Mouse (Mus musculus) heart, embryonic 11.5 days (tissue): ENCODE results near the gene Rhox3f. TPM values are rescaled to one million over a fixed set of nuclear protein-coding genes. Genes with fewer than 3 reads are reported as not detected.
"Not testable (repeated sequence)": the region's sequence is repeated elsewhere in the genome, so short reads cannot be mapped to it uniquely, and the experiment has no call there.

Experiments used
- ATAC-seq: fragments of 200-750 bp; cut with Nextera tagmentation; replicated peaks from 2 replicates; pipeline ENCODE4 v1.8.0; 2017; ENCODE audit warnings: moderate library complexity; ENCODE audit not compliant: insufficient number of reproducible peaks, low FRiP score, low TSS enrichment
- H3K27ac ChIP-seq: fragments of 300-500 bp; sonication (generic); 2 replicates; pipeline ENCODE4 v1.5.1; 2014; ENCODE audit warnings: mild to moderate bottlenecking, low read depth, low read length
- H3K27me3 ChIP-seq: fragments of 300-500 bp; sonication (generic); 2 replicates; pipeline ENCODE4 v1.6.1; 2014; ENCODE audit warnings: mild to moderate bottlenecking, low read length, mixed read lengths; ENCODE audit not compliant: control insufficient read depth, insufficient read depth
- H3K36me3 ChIP-seq: fragments of 300-500 bp; sonication (generic); 2 replicates; pipeline ENCODE4 v1.6.1; 2014; ENCODE audit warnings: mild to moderate bottlenecking, low read length, moderate library complexity, mixed read lengths; ENCODE audit not compliant: control insufficient read depth, insufficient read depth
- H3K4me1 ChIP-seq: fragments of 300-500 bp; sonication (generic); 2 replicates; pipeline ENCODE4 v1.6.1; 2014; ENCODE audit warnings: low read length; ENCODE audit not compliant: control insufficient read depth, insufficient read depth
- H3K4me2 ChIP-seq: fragments of 300-500 bp; sonication (generic); 2 replicates; pipeline ENCODE4 v1.6.1; 2014; ENCODE audit warnings: mild to moderate bottlenecking, moderate library complexity
- H3K4me3 ChIP-seq: fragments of 300-500 bp; sonication (generic); 2 replicates; pipeline ENCODE4 v1.5.1; 2014; ENCODE audit warnings: low read depth, low read length
- H3K9ac ChIP-seq: fragments of 300-500 bp; sonication (generic); 2 replicates; pipeline ENCODE4 v1.6.1; 2014; ENCODE audit warnings: mild to moderate bottlenecking, low read depth, low read length, moderate library complexity
- H3K9me3 ChIP-seq: fragments of 300-500 bp; sonication (generic); replicated peaks from 2 replicates; pipeline ENCODE4 v1.6.1; 2016; ENCODE audit warnings: low read length; ENCODE audit not compliant: control insufficient read depth
- WGBS: fragments of 180-500 bp; shearing (Covaris S2); extraction: QIAGEN DNeasy Blood & Tissue Kit; methylation state at CpG from one replicate; pipeline ENCODE4 v1.1.7; 2014; ENCODE audit not compliant: insufficient replicate concordance; 5-methylcytosine and 5-hydroxymethylcytosine counted together
- polyA plus RNA-seq: library from polyadenylated mRNA; unstranded; fragments of >200 nt; fragmentation: Nextera tagmentation; extraction: Ambion mirVana; gene quantifications from 2 replicates; pipeline ENCODE4 v1.2.1, GENCODE M21; 2014

The Rhox3f gene
- polyA plus RNA-seq: not detected in 2 replicates

DNA sequence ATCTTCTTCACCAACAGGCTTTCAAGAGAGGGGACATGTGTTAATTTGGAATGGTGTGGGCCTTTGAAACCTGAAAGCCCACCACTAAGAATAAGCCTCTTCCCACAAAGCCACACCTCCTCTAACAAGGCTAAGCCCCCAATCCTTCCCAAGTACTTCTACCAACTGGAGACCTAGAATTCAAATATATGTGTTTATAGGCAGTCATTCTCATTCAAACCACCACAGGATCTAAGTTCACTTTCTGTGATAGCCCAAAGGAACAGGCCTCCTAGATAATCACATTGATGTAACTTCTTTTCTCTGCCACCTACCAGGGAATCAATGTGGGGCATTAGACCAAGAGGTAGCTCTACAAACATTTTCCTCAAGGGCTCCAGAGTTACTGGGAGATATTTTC is at the start of gene Rhox3f:
Gene Rhox3f (plus strand): TSS at position 301 of the 400 bp plus-strand sequence.
- H3K9ac ChIP-seq, H3K36me3 ChIP-seq, H3K4me1 ChIP-seq, H3K9me3 ChIP-seq, H3K4me2 ChIP-seq, H3K27ac ChIP-seq, H3K27me3 ChIP-seq, H3K4me3 ChIP-seq, ATAC-seq: not testable (repeated sequence)

DNA sequence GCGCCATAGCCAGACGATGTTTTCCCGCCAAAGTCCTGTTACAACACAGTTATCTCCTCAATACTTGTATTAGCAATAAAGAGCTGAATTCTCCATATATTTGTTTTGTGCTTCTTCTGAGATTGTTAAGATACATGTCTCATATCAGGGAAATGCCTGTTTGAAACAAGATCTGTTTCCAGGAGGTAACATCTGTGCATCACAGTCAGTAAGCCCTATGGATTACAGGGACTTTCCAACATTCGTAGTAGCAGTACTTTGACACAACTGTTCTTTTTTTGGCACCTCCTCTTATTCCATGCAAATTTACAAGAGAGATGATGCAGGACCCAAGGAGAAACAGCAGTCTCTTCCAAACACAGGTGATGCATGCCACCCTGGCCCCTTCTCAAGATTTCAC is 39.1 kb upstream of the Rhox3f start, which contains the start of gene Rhox3e:
Gene Rhox3e (plus strand): TSS at position 301 of the 400 bp plus-strand sequence.
- H3K27ac ChIP-seq, H3K9ac ChIP-seq, H3K27me3 ChIP-seq, ATAC-seq, H3K36me3 ChIP-seq, H3K4me1 ChIP-seq, H3K4me2 ChIP-seq, H3K4me3 ChIP-seq, H3K9me3 ChIP-seq: not testable (repeated sequence)
- no CpG with 5 or more reads among the region's 4 CpGs for WGBS

DNA sequence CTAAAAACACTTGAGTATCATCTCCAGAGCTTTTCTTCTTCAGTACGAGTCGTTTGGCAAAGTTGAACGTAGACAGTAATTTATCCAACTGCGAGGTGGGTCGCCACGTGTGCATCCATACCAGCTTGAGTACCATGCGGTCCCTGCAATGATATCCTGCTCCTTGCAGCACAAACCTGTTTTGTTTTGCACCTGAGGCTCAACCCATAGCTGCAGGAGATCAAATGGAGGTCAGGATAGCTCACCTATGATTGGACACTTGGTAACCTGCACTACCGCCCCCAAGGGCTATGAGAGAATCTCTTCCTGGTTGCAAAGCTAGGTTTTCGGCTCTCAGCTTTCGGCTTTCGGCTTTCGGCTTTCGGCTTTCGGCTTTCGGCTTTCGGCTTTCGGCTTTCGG is 23.7 kb upstream of the Rhox3f start, which contains the start of gene Rhox4e:
Gene Rhox4e (plus strand): TSS at position 301 of the 400 bp plus-strand sequence.
- H3K9me3 ChIP-seq, H3K27ac ChIP-seq, H3K4me2 ChIP-seq, H3K4me1 ChIP-seq, H3K9ac ChIP-seq, ATAC-seq, H3K36me3 ChIP-seq, H3K27me3 ChIP-seq, H3K4me3 ChIP-seq: not testable (repeated sequence)
- 79% methylated on average over 10 of the region's 18 CpGs for WGBS

DNA sequence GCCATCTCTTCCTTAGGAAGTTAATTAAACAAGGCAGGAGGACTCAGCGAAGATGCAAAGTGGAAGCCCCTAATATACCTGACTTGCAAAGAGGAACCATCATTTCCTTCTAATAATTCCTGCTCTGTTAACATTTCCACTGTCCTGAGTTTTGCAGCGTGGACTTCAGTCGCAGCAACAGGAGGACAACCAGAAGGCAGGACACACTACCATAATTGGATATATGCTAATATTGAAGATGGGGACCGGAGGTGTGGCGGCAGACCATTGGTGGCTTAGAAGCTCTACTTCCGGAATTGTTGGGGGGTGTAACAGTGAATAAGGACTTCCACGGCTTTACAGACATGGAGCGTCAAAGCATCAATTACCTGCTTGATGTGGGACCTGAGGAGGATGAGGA is 9.7 kb upstream of the Rhox3f start, which contains the start of gene Rhox2f:
Gene Rhox2f (plus strand): TSS at position 301 of the 400 bp plus-strand sequence.
- 79% methylated on average over 5 of the region's 8 CpGs for WGBS
- H3K4me1 ChIP-seq, H3K9ac ChIP-seq, H3K27ac ChIP-seq, ATAC-seq, H3K4me3 ChIP-seq, H3K36me3 ChIP-seq, H3K9me3 ChIP-seq, H3K4me2 ChIP-seq, H3K27me3 ChIP-seq: not testable (repeated sequence)

DNA sequence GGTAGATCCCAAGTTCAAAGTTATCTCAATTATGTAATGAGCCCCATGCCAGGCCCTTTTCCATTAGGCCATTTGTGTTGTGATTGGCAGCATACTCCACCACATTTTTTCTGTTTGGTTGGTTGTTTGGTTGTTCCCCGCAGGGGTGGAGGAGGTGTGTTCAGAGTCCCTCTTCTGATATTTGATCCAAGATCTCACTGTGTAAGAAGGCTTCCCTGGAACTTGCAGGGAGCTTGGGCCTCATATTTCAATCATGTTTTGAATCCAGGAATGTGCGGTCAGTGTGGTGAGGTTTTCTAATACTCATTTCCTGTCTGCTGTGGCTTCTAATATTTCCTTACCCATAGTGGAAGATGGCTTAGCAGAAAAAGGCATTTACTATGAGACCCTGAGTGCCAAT is 8.2 kb upstream of the Rhox3f start:
- 59% methylated on average over 2 of the region's 2 CpGs for WGBS
- H3K4me2 ChIP-seq, H3K36me3 ChIP-seq, H3K9ac ChIP-seq, H3K27ac ChIP-seq, H3K27me3 ChIP-seq, H3K4me1 ChIP-seq, H3K9me3 ChIP-seq, H3K4me3 ChIP-seq, ATAC-seq: not testable (repeated sequence)

DNA sequence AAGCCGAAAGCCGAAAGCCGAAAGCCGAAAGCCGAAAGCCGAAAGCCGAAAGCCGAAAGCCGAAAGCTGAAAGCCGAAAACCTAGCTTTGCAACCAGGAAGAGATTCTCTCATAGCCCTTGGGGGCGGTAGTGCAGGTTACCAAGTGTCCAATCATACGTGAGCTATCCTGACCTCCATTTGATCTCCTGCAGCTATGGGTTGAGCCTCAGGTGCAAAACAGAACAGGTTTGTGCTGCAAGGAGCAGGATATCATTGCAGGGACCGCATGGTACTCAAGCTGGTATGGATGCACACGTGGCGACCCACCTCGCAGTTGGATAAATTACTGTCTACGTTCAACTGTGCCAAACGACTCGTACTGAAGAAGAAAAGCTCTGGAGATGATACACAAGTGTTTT is 26.8 kb downstream of the Rhox3f start, which contains the start of gene Rhox4f:
Gene Rhox4f (minus strand): TSS at position 101 of the 400 bp plus-strand sequence.
- not testable (repeated sequence) for H3K4me3 ChIP-seq, H3K9me3 ChIP-seq, H3K27me3 ChIP-seq, H3K9ac ChIP-seq, H3K27ac ChIP-seq, H3K4me2 ChIP-seq, H3K4me1 ChIP-seq, ATAC-seq, H3K36me3 ChIP-seq
- 94% methylated on average over 15 of the region's 19 CpGs for WGBS

DNA sequence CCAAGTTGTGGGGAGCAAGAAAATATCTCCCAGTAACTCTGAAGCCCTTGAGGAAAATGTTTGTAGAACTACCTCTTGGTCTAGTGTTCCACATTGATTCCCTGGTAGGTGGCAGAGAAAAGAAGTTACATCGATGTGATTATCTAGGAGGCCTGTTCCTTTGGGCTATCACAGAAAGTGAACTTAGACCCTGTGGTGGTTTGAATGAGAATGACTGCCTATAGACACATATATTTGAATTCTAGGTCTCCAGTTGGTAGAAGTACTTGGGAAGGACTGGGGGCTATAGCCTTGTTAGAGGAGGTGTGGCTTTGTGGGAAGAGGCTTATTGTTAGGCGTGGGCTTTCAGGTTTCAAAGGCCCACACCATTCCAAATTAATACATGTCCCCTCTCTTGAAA is 47.7 kb downstream of the Rhox3f start, which contains the start of gene Rhox3g:
Gene Rhox3g (minus strand): TSS at position 101 of the 400 bp plus-strand sequence.
- H3K36me3 ChIP-seq, H3K27me3 ChIP-seq, H3K9me3 ChIP-seq, H3K4me1 ChIP-seq, H3K9ac ChIP-seq, H3K4me2 ChIP-seq, H3K4me3 ChIP-seq, ATAC-seq, H3K27ac ChIP-seq: not testable (repeated sequence)
- WGBS: 87% methylated on average over 2 of the region's 2 CpGs

Other genes starting within 250 kb of the Rhox3f start
- gene Rhox3a2, start 201.0 kb upstream of the Rhox3f start, polyA plus RNA-seq: not detected in 2 replicates
- 0.17 and 0.42 TPM in 2 replicates for gene Rhox4a2, start 190.1 kb upstream of the Rhox3f start, polyA plus RNA-seq
- gene Rhox2b, start 168.9 kb upstream of the Rhox3f start, polyA plus RNA-seq: not detected in 2 replicates
- not detected in 2 replicates for gene Rhox4b, start 148.5 kb upstream of the Rhox3f start, polyA plus RNA-seq
- not detected in 2 replicates for gene Rhox2c, start 127.3 kb upstream of the Rhox3f start, polyA plus RNA-seq
- gene Rhox3c, start 122.4 kb upstream of the Rhox3f start, polyA plus RNA-seq: not detected in 2 replicates
- gene Rhox4c, start 100.7 kb upstream of the Rhox3f start, polyA plus RNA-seq: not detected in 2 replicates
- gene Rhox2d, start 87.6 kb upstream of the Rhox3f start, polyA plus RNA-seq: not detected in 2 replicates
- gene Rhox4d, start 66.6 kb upstream of the Rhox3f start, polyA plus RNA-seq: not detected in 2 replicates
- gene Rhox2e, start 50.5 kb upstream of the Rhox3f start, polyA plus RNA-seq: not detected in 2 replicates
- gene Rhox3e, start 39.0 kb upstream of the Rhox3f start, polyA plus RNA-seq: not detected in 2 replicates
- not detected in 2 replicates for gene Rhox4e, start 23.6 kb upstream of the Rhox3f start, polyA plus RNA-seq
- not detected in 2 replicates for gene Rhox2f, start 9.6 kb upstream of the Rhox3f start, polyA plus RNA-seq
- gene Rhox4f, start 26.7 kb downstream of the Rhox3f start, polyA plus RNA-seq: not detected in 2 replicates
- gene Rhox3g, start 47.6 kb downstream of the Rhox3f start, polyA plus RNA-seq: not detected in 2 replicates
- gene Rhox2g, start 62.5 kb downstream of the Rhox3f start, polyA plus RNA-seq: not detected in 2 replicates
- gene Rhox4g, start 70.3 kb downstream of the Rhox3f start, polyA plus RNA-seq: not detected in 2 replicates
- gene Rhox3h, start 87.8 kb downstream of the Rhox3f start, polyA plus RNA-seq: not detected in 2 replicates
- gene Rhox2h, start 92.3 kb downstream of the Rhox3f start, polyA plus RNA-seq: not detected in 2 replicates
- gene Rhox5, start 223.8 kb downstream of the Rhox3f start, polyA plus RNA-seq: 13.7 and 16.5 TPM in 2 replicates
- gene Rhox6, start 245.9 kb downstream of the Rhox3f start, polyA plus RNA-seq: not detected in 2 replicates